Mouse (Mus musculus): Measurements from ENCODE around the gene Grin3b.
A peak's percentile ranks its signal among the peaks of the same experiment; 100 is the strongest.

Gene Grin3b

GRCm38 (mm10) chr10:79966886-79967400, 3.6 kb upstream of the Grin3b start:
- no peak for DNase-seq (ENCODE audit: low spot score)

- DNase-seq (ENCODE audit: low spot score): no peak
These were observed 2.3 kb upstream of the Grin3b start for GRCm38 (mm10) chr10:79968181-79968580.

GRCm38 (mm10) chr10:79969124-79969568, 1.4 kb upstream of the Grin3b start:
- DNase-seq (ENCODE audit: low spot score): no peak

GRCm38 (mm10) chr10:79971183-79971497, 625 bp downstream of the Grin3b start:
- no peak for DNase-seq (ENCODE audit: low spot score)

- DNase-seq (ENCODE audit: low spot score): no peak
These were observed 2.3 kb downstream of the Grin3b start for GRCm38 (mm10) chr10:79972831-79973230.

- DNase-seq (ENCODE audit: low spot score): no peak
These were observed 3.6 kb downstream of the Grin3b start for GRCm38 (mm10) chr10:79974087-79974486.

GRCm38 (mm10) chr10:79974668-79975067, 4.2 kb downstream of the Grin3b start:
- DNase-seq (ENCODE audit: low spot score): no peak

GRCm38 (mm10) chr10:79976071-79976721, 5.7 kb downstream of the Grin3b start:
- no peak for DNase-seq (ENCODE audit: low spot score)

- DNase-seq (ENCODE audit: low spot score): no peak
These were observed 6.2 kb downstream of the Grin3b start for GRCm38 (mm10) chr10:79976722-79977107.

- DNase-seq (ENCODE audit: low spot score): no peak
These were observed 6.8 kb downstream of the Grin3b start for GRCm38 (mm10) chr10:79977324-79977723.

GRCm38 (mm10) chr10:79978061-79978460, 7.5 kb downstream of the Grin3b start:
- DNase-seq (ENCODE audit: low spot score): no peak

- DNase-seq (ENCODE audit: low spot score): no peak
These were observed 9.1 kb downstream of the Grin3b start for GRCm38 (mm10) chr10:79979401-79980155.

- DNase-seq (ENCODE audit: low spot score): no peak
These were observed 12.7 kb downstream of the Grin3b start for GRCm38 (mm10) chr10:79983205-79983604.

GRCm38 (mm10) chr10:79983670-79984069, 13.2 kb downstream of the Grin3b start:
- DNase-seq (ENCODE audit: low spot score): peak; percentile 63

- DNase-seq (ENCODE audit: low spot score): peak; percentile 85
These were observed 13.8 kb downstream of the Grin3b start, which contains the start of gene Tmem259 for GRCm38 (mm10) chr10:79984195-79984816. TSS of gene Tmem259 (minus strand) at chr10:79984330.

GRCm38 (mm10) chr10:79984871-79985270, 14.4 kb downstream of the Grin3b start:
- peak; percentile 93 for DNase-seq (ENCODE audit: low spot score)

GRCm38 (mm10) chr10:79985334-79986231, 15.1 kb downstream of the Grin3b start:
- DNase-seq (ENCODE audit: low spot score): peak; percentile 66

- no peak for DNase-seq (ENCODE audit: low spot score)
These were observed 15.8 kb downstream of the Grin3b start for GRCm38 (mm10) chr10:79986232-79986878.

- peak; percentile 84 for DNase-seq (ENCODE audit: low spot score)
These were observed 16.4 kb downstream of the Grin3b start for GRCm38 (mm10) chr10:79986963-79987362.

GRCm38 (mm10) chr10:79987771-79988505, 17.4 kb downstream of the Grin3b start:
- DNase-seq (ENCODE audit: low spot score): no peak

All from spleen, adult 12 weeks (tissue).